Mouse (Mus musculus) brain, embryonic 14.5 days (tissue): ENCODE measurements around the gene Ramp3.

ENCODE experiments used
- CTCF ChIP-seq: fragments of 200-500 bp; IDR thresholded peaks from 2 replicates; pipeline ENCODE4 v1.5.1; 2012; ENCODE audit warnings: inconsistent platforms, mild to moderate bottlenecking, moderate library complexity, borderline replicate concordance; ENCODE audit not compliant: insufficient read depth, insufficient read length; ENCODE audit errors: extremely low read depth
- POLR2A ChIP-seq: fragments of 200-500 bp; IDR thresholded peaks from 2 replicates; pipeline ENCODE4 v1.6.1; 2012; ENCODE audit warnings: mild to moderate bottlenecking, inconsistent platforms, borderline replicate concordance; ENCODE audit not compliant: poor library complexity, insufficient read depth, insufficient read length, severe bottlenecking; ENCODE audit errors: extremely low read depth

DNA sequence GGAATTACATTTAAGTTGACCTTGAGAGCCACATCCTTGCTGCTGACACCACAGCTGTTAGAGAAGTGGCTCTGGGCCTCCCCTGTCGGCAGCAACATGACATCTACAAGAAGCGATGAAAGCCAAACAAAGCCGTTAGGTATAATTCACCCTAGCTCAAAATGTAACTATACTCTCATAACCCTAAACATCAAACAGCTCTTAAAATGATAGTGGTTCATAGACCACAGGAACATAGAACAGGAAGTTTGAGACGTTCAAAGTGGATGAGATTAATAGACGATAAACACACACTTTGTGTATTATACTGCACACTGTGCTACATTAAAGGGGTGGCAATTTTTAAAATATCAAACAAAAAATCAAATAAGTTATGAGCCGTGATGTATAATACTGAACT lies 46.5 kb downstream of the Ramp3 start:
- TF ChIP-seq POLR2A (no peak), CTCF (no peak)
